ENCODE assay signal across 15 mouse cellular contexts in genomic region chr14:80270063-80270462, GRCm38 (mm10).
DNase-seq lines count a peak whose midpoint lies in the region; ATAC-seq and TF ChIP-seq lines count a peak whose summit lies in the region.
"Had no signal": no experiment of that assay in that cellular context is flagged by ENCODE, and none has a peak within 500 bp of the region (broad histone marks: within the 10 kb centered on the region; RNA-seq: fewer than 3 reads in every experiment).

No protein-coding gene starts in this region.

- peak; percentile 29; the same call in 1 of the 2 replicates for ATAC-seq in hindbrain, embryonic 11.5 days (ENCODE audit: low FRiP score)
- peak; percentile 13; the same call in 1 of the 2 replicates for ATAC-seq in hindbrain, embryonic 15.5 days (ENCODE audit: low FRiP score, low read depth)
- no peak for ATAC-seq in midbrain, postnatal 0 days (ENCODE audit: low FRiP score)

- no peak overlapping the region for H3K27ac ChIP-seq in cerebellum, adult 2 months (ENCODE audit: insufficient read depth, low read length)
- no peak overlapping the region for H3K27ac ChIP-seq in hindbrain, embryonic 11.5 days (ENCODE audit: low read depth, low read length)
- H3K27ac ChIP-seq in hindbrain, embryonic 10.5 days = no peak overlapping the region; the same call in 1 of the 2 replicates
- peak overlapping the region; percentile 7 for H3K27ac ChIP-seq in hindbrain, embryonic 15.5 days (replicated peaks)
- peak overlapping the region; percentile 55; the same call in 1 of the 2 replicates for H3K27ac ChIP-seq in midbrain, postnatal 0 days (ENCODE audit: low read depth, low read length)
- H3K27ac ChIP-seq: gastrocnemius, adult 2 months; heart, adult 2 months; kidney, embryonic 15.5 days had no signal

- H3K4me3 ChIP-seq in cerebellum, adult 2 months (replicated peaks; ENCODE audit: insufficient read depth, low read depth, low read length) = no peak overlapping the region
- no peak overlapping the region for H3K4me3 ChIP-seq in hindbrain, embryonic 11.5 days (ENCODE audit: low read depth, low read length)
- H3K4me3 ChIP-seq in hindbrain, embryonic 10.5 days = no peak overlapping the region
- no peak overlapping the region for H3K4me3 ChIP-seq in hindbrain, embryonic 15.5 days
- H3K4me3 ChIP-seq in midbrain, postnatal 0 days (ENCODE audit: low read depth, low read length) = no peak overlapping the region
- H3K4me3 ChIP-seq: gastrocnemius, adult 2 months; heart, adult 2 months; kidney, embryonic 15.5 days had no signal

- no peak for TF ChIP-seq CTCF in cerebellum, adult 2 months (IDR thresholded peaks at IDR 0.05; ENCODE audit: borderline replicate concordance, insufficient read depth, low read depth, low read length)
- no peak for TF ChIP-seq CTCF in midbrain, postnatal 0 days (IDR thresholded peaks at IDR 0.05)

- H3K4me2 ChIP-seq in hindbrain, embryonic 11.5 days (replicated peaks; ENCODE audit: low read depth, low read length) = no peak overlapping the region
- H3K4me2 ChIP-seq in hindbrain, embryonic 15.5 days = peak overlapping the region; percentile 34
- H3K4me2 ChIP-seq in midbrain, postnatal 0 days (ENCODE audit: low read depth, low read length, poor library complexity, severe bottlenecking) = no peak overlapping the region
- H3K4me2 ChIP-seq: kidney, embryonic 15.5 days had no signal

- 24% methylated on average over 13 of the region's 13 CpGs for WGBS in cerebellum, adult 2 months
- WGBS in hindbrain, embryonic 11.5 days = 66% methylated on average over 13 of the region's 13 CpGs
- WGBS in hindbrain, embryonic 10.5 days = 61% methylated on average over 13 of the region's 13 CpGs
- WGBS in hindbrain, embryonic 15.5 days = 36% methylated on average over 13 of the region's 13 CpGs
- 47% methylated on average over 13 of the region's 13 CpGs for WGBS in midbrain, postnatal 0 days

- no peak for TF ChIP-seq POLR2A in cerebellum, adult 2 months (IDR thresholded peaks at IDR 0.05; ENCODE audit: borderline replicate concordance, insufficient read depth, low read length)

- no peaks in the 10 kb centered on the region for H3K27me3 ChIP-seq in cerebellum, adult 2 months (ENCODE audit: control insufficient read depth, insufficient read depth, low read length)
- H3K27me3 ChIP-seq in hindbrain, embryonic 11.5 days (ENCODE audit: control insufficient read depth, insufficient read depth, low read length) = no peaks in the 10 kb centered on the region
- H3K27me3 ChIP-seq in hindbrain, embryonic 10.5 days (ENCODE audit: insufficient read depth, poor library complexity, severe bottlenecking) = no peaks in the 10 kb centered on the region
- H3K27me3 ChIP-seq in hindbrain, embryonic 15.5 days = no peaks in the 10 kb centered on the region
- H3K27me3 ChIP-seq in midbrain, postnatal 0 days (ENCODE audit: insufficient read depth, low read length) = no peaks in the 10 kb centered on the region
- H3K27me3 ChIP-seq: kidney, embryonic 15.5 days had no signal

- no peaks in the 10 kb centered on the region for H3K9me3 ChIP-seq in hindbrain, embryonic 11.5 days (ENCODE audit: control insufficient read depth, low read length)
- H3K9me3 ChIP-seq in hindbrain, embryonic 10.5 days = no peaks in the 10 kb centered on the region
- H3K9me3 ChIP-seq in hindbrain, embryonic 15.5 days = no peaks in the 10 kb centered on the region
- no peaks in the 10 kb centered on the region for H3K9me3 ChIP-seq in midbrain, postnatal 0 days (ENCODE audit: low read length)
- H3K9me3 ChIP-seq: kidney, embryonic 15.5 days had no signal

- H3K36me3 ChIP-seq in hindbrain, embryonic 11.5 days (ENCODE audit: control insufficient read depth, insufficient read depth, low read length) = no peaks in the 10 kb centered on the region
- H3K36me3 ChIP-seq in hindbrain, embryonic 10.5 days = no peaks in the 10 kb centered on the region
- no peaks in the 10 kb centered on the region for H3K36me3 ChIP-seq in hindbrain, embryonic 15.5 days
- H3K36me3 ChIP-seq in midbrain, postnatal 0 days (ENCODE audit: insufficient read depth, low read length) = no peaks in the 10 kb centered on the region
- H3K36me3 ChIP-seq: kidney, embryonic 15.5 days had no signal

- no peaks in the 10 kb centered on the region for H3K4me1 ChIP-seq in cerebellum, adult 2 months (ENCODE audit: control insufficient read depth, insufficient read depth, low read length)
- H3K4me1 ChIP-seq in hindbrain, embryonic 11.5 days (replicated peaks; ENCODE audit: control insufficient read depth, insufficient read depth, low read length) = no peaks in the 10 kb centered on the region
- H3K4me1 ChIP-seq in hindbrain, embryonic 10.5 days (replicated peaks) = peaks cover 15% of the 10 kb centered on the region
- peaks cover 19% of the 10 kb centered on the region for H3K4me1 ChIP-seq in hindbrain, embryonic 15.5 days (replicated peaks)
- H3K4me1 ChIP-seq in midbrain, postnatal 0 days (ENCODE audit: insufficient read depth, low read length) = peaks cover 12% of the 10 kb centered on the region; the same call in 1 of the 2 replicates
- H3K4me1 ChIP-seq: kidney, embryonic 15.5 days had no signal

- no peak overlapping the region for H3K9ac ChIP-seq in hindbrain, embryonic 11.5 days (ENCODE audit: low read depth, low read length)
- no peak overlapping the region for H3K9ac ChIP-seq in hindbrain, embryonic 15.5 days
- H3K9ac ChIP-seq in midbrain, postnatal 0 days (replicated peaks; ENCODE audit: low read length, poor library complexity, severe bottlenecking) = no peak overlapping the region
- H3K9ac ChIP-seq: kidney, embryonic 15.5 days had no signal

- peak; percentile 35 to 43 for DNase-seq in cerebellum, adult 2 months
- no peak for DNase-seq in cerebellum, adult 11 months
- no peak for DNase-seq in hindbrain, embryonic 11.5 days (ENCODE audit: low spot score)
- DNase-seq in hindbrain, embryonic 10.5 days (ENCODE audit: low spot score) = no peak
- no peak for DNase-seq in midbrain, postnatal 0 days (ENCODE audit: low spot score)
- DNase-seq in spleen, adult 18-20 months = no peak
- DNase-seq in right cerebral cortex, postnatal 10 days (ENCODE audit: low spot score in 2 of 2) = no peak
- DNase-seq: gastrocnemius, adult 2 months; heart, adult 2 months; heart, postnatal 10 days; liver; lung, adult 18-20 months; lung, postnatal 4 days had no signal

Comparison
In these comparisons a context has a peak if more than half of its experiments do, and no peak if none do; other contexts are left out.
1. DNase-seq: peak in cerebellum, adult 2 months (2 of 2); none in cerebellum, adult 11 months (single experiment), hindbrain, embryonic 11.5 days (single experiment), hindbrain, embryonic 10.5 days (single experiment), midbrain, postnatal 0 days (single experiment), spleen, adult 18-20 months (0 of 2) and right cerebral cortex, postnatal 10 days (0 of 2).
2. H3K27ac ChIP-seq: peak in hindbrain, embryonic 15.5 days (single experiment) and midbrain, postnatal 0 days (single experiment); none in cerebellum, adult 2 months (single experiment), hindbrain, embryonic 11.5 days (single experiment) and hindbrain, embryonic 10.5 days (single experiment).